Mouse (Mus musculus): ENCODE measurements around the gene Per2.

GRCm38 (mm10) chr1:91490322-91490721 is 31.2 kb upstream of the Per2 start:
- TF ChIP-seq CTCF (IDR thresholded peaks at IDR 0.05; ENCODE audit: low read depth, low read length) (no peak), POLR2A (IDR thresholded peaks at IDR 0.05; ENCODE audit: borderline replicate concordance, low read depth, low read length) (no peak)
